Mouse (Mus musculus) MEL (cell line): ENCODE data around the gene BC017158. TPM values are rescaled to one million over a fixed set of nuclear protein-coding genes. Genes with fewer than 3 reads are reported as not detected.

Experiments
- DNase-seq: peaks from one replicate; pipeline ENCODE4 v3.0.0; 2011; ENCODE audit warnings: low read depth, low spot score
- H3K27ac ChIP-seq: 2 replicates; pipeline ENCODE4 v1.5.1; 2012; ENCODE audit warnings: low read depth, mild to moderate bottlenecking, control low read depth, low read length, moderate library complexity; ENCODE audit not compliant: control insufficient read depth
- H3K27me3 ChIP-seq, 2 experiments: fragments of 150-350 bp in 1 of 2; sonication (generic) in 1 of 2; 2 replicates each; pipeline ENCODE4 v1.6.1; 2012; ENCODE audit warnings: low read length in 2 of 2, mild to moderate bottlenecking in 2 of 2, improper control_type of control experiment in 1 of 2, moderate library complexity in 1 of 2; ENCODE audit not compliant: insufficient read depth in 2 of 2, control insufficient read depth in 1 of 2
- H3K36me3 ChIP-seq, 2 experiments: 2 replicates each; pipeline ENCODE4 v1.6.1; 2012 to 2014; ENCODE audit warnings: low read length in 2 of 2, improper control_type of control experiment in 1 of 2, inconsistent platforms in 1 of 2, mild to moderate bottlenecking in 1 of 2; ENCODE audit not compliant: insufficient read depth in 2 of 2, control insufficient read depth in 1 of 2
- H3K4me1 ChIP-seq, 2 experiments: fragments of 150-350 bp in 1 of 2; sonication (generic) in 1 of 2; 2 replicates each; pipeline ENCODE4 v1.6.1; 2012; ENCODE audit warnings: low read length in 2 of 2, improper control_type of control experiment in 1 of 2, mild to moderate bottlenecking in 1 of 2; ENCODE audit not compliant: insufficient read depth in 2 of 2, control insufficient read depth in 1 of 2
- H3K4me3 ChIP-seq, 2 experiments: fragments of 150-350 bp in 1 of 2; sonication (generic) in 1 of 2; 2 replicates each; pipeline ENCODE4 v1.5.1; 2012; ENCODE audit warnings: low read depth in 2 of 2, low read length in 2 of 2, mild to moderate bottlenecking in 2 of 2, moderate library complexity in 2 of 2, control low read depth in 1 of 2, improper control_type of control experiment in 1 of 2; ENCODE audit not compliant: control insufficient read depth in 1 of 2, insufficient read depth in 1 of 2
- H3K79me2 ChIP-seq: 2 replicates; pipeline ENCODE4 v1.6.1; 2012; ENCODE audit warnings: mild to moderate bottlenecking, low read length, moderate library complexity; ENCODE audit not compliant: control insufficient read depth, poor library complexity, insufficient read depth
- H3K9ac ChIP-seq: 2 replicates; pipeline ENCODE4 v1.6.1; 2012; ENCODE audit warnings: low read depth, mild to moderate bottlenecking, control low read depth, low read length, moderate library complexity; ENCODE audit not compliant: control insufficient read depth, poor library complexity, severe bottlenecking
- H3K9me3 ChIP-seq: fragments of 150-350 bp; sonication (generic); replicated peaks from 2 replicates; pipeline ENCODE4 v1.6.1; 2012; ENCODE audit warnings: mild to moderate bottlenecking, low read length, improper control_type of control experiment, moderate library complexity; ENCODE audit not compliant: insufficient read depth
- CHD2 ChIP-seq: IDR thresholded peaks from 2 replicates; pipeline ENCODE4 v1.6.1; 2011; ENCODE audit warnings: low read length, improper control_type of control experiment
- CTCF ChIP-seq, 3 experiments: IDR thresholded peaks in 2 of 3; conservative IDR thresholded peaks in 1 of 3; 2 replicates each; pipeline ENCODE4 v1.5.1; 2011 to 2012; ENCODE audit warnings: low read length in 3 of 3, low read depth in 2 of 3, mild to moderate bottlenecking in 2 of 3, improper control_type of control experiment in 1 of 3, inconsistent platforms in 1 of 3, mixed read lengths in 1 of 3, moderate library complexity in 1 of 3; ENCODE audit not compliant: control insufficient read depth in 1 of 3, insufficient read depth in 1 of 3, poor library complexity in 1 of 3, severe bottlenecking in 1 of 3
- ELF1 ChIP-seq: IDR thresholded peaks from 2 replicates; pipeline ENCODE4 v1.6.1; 2014; ENCODE audit warnings: low read depth, mild to moderate bottlenecking, inconsistent platforms, low read length, improper control_type of control experiment, moderate library complexity
- EP300 ChIP-seq, 2 experiments: IDR thresholded peaks; 2 replicates each; pipeline ENCODE4 v1.6.1; 2011; ENCODE audit warnings: improper control_type of control experiment in 2 of 2, low read length in 2 of 2, low read depth in 1 of 2, mild to moderate bottlenecking in 1 of 2
- ETS1 ChIP-seq: IDR thresholded peaks from 2 replicates; pipeline ENCODE4 v1.6.1; 2012; ENCODE audit warnings: low read depth, mild to moderate bottlenecking, inconsistent platforms, low read length, improper control_type of control experiment, moderate library complexity
- GABPA ChIP-seq: IDR thresholded peaks from 2 replicates; pipeline ENCODE4 v1.6.1; 2012; ENCODE audit warnings: low read depth, mild to moderate bottlenecking, inconsistent platforms, low read length, improper control_type of control experiment, moderate library complexity
- GATA1 ChIP-seq: IDR thresholded peaks from 2 replicates; pipeline ENCODE4 v1.6.1; 2011; ENCODE audit warnings: low read depth, low read length, improper control_type of control experiment
- JUND ChIP-seq: IDR thresholded peaks from 2 replicates; pipeline ENCODE4 v1.6.1; 2011; ENCODE audit warnings: low read depth, mild to moderate bottlenecking, improper control_type of control experiment, low read length
- KAT2A ChIP-seq: conservative IDR thresholded peaks from 2 replicates; pipeline ENCODE4 v1.6.1; 2012; ENCODE audit warnings: low read depth, low read length, improper control_type of control experiment, inconsistent platforms
- MAFK ChIP-seq: IDR thresholded peaks from 2 replicates; pipeline ENCODE4 v1.6.1; 2011; ENCODE audit warnings: low read depth, mild to moderate bottlenecking, low read length, improper control_type of control experiment, borderline replicate concordance
- MAX ChIP-seq: IDR thresholded peaks from 2 replicates; pipeline ENCODE4 v1.6.1; 2011; ENCODE audit warnings: low read length, improper control_type of control experiment
- MAZ ChIP-seq: IDR thresholded peaks from 2 replicates; pipeline ENCODE4 v1.6.1; 2012; ENCODE audit warnings: low read depth, mild to moderate bottlenecking, inconsistent platforms, low read length, improper control_type of control experiment
- MEF2A ChIP-seq: IDR thresholded peaks from 2 replicates; pipeline ENCODE4 v1.6.1; 2014; ENCODE audit warnings: low read depth, mild to moderate bottlenecking, inconsistent platforms, low read length, improper control_type of control experiment; ENCODE audit not compliant: poor library complexity, insufficient replicate concordance, severe bottlenecking; ENCODE audit errors: extremely low read depth
- MYB ChIP-seq: IDR thresholded peaks from 2 replicates; pipeline ENCODE4 v1.6.1; 2011; ENCODE audit warnings: mild to moderate bottlenecking, low read depth, low read length, improper control_type of control experiment
- MYC ChIP-seq: IDR thresholded peaks from 2 replicates; pipeline ENCODE4 v1.6.1; 2011; ENCODE audit warnings: low read depth, mild to moderate bottlenecking, low read length, improper control_type of control experiment, moderate library complexity
- NELFE ChIP-seq: IDR thresholded peaks from 2 replicates; pipeline ENCODE4 v1.6.1; 2011; ENCODE audit warnings: low read depth, low read length, improper control_type of control experiment
- NRF1 ChIP-seq: IDR thresholded peaks from 2 replicates; pipeline ENCODE4 v1.6.1; 2014; ENCODE audit warnings: low read depth, mild to moderate bottlenecking, inconsistent platforms, low read length, improper control_type of control experiment, moderate library complexity; ENCODE audit not compliant: poor library complexity, insufficient read depth, severe bottlenecking
- POLR2AphosphoS2 ChIP-seq: IDR thresholded peaks from 2 replicates; pipeline ENCODE4 v1.6.1; 2011; ENCODE audit warnings: low read length, improper control_type of control experiment
- RAD21 ChIP-seq: IDR thresholded peaks from 2 replicates; pipeline ENCODE4 v1.6.1; 2011; ENCODE audit warnings: mild to moderate bottlenecking, low read depth, low read length, improper control_type of control experiment
- RCOR1 ChIP-seq: IDR thresholded peaks from 2 replicates; pipeline ENCODE4 v1.6.1; 2012; ENCODE audit warnings: low read depth, mild to moderate bottlenecking, inconsistent platforms, low read length, improper control_type of control experiment
- SIN3A ChIP-seq: IDR thresholded peaks from 2 replicates; pipeline ENCODE4 v1.6.1; 2012; ENCODE audit warnings: low read length, improper control_type of control experiment, inconsistent platforms
- SMC3 ChIP-seq: IDR thresholded peaks from 2 replicates; pipeline ENCODE4 v1.6.1; 2011; ENCODE audit warnings: low read depth, low read length, improper control_type of control experiment
- TBP ChIP-seq: IDR thresholded peaks from 2 replicates; pipeline ENCODE4 v1.8.0; 2011; ENCODE audit warnings: low read depth, low read length, improper control_type of control experiment
- USF2 ChIP-seq, 2 experiments: IDR thresholded peaks; 2 replicates each; pipeline ENCODE4 v1.6.1; 2011 to 2012; ENCODE audit warnings: improper control_type of control experiment in 2 of 2, low read length in 2 of 2, borderline replicate concordance in 1 of 2, inconsistent platforms in 1 of 2, low read depth in 1 of 2, mild to moderate bottlenecking in 1 of 2; ENCODE audit not compliant: insufficient read depth in 1 of 2
- ZKSCAN1 ChIP-seq: IDR thresholded peaks from 2 replicates; pipeline ENCODE4 v1.6.1; 2012; ENCODE audit warnings: low read depth, mild to moderate bottlenecking, inconsistent platforms, low read length, improper control_type of control experiment, moderate library complexity
- ZMIZ1 ChIP-seq: IDR thresholded peaks from 2 replicates; pipeline ENCODE4 v1.6.1; 2012; ENCODE audit warnings: low read depth, mild to moderate bottlenecking, inconsistent platforms, low read length, improper control_type of control experiment, moderate library complexity
- ZNF384 ChIP-seq: IDR thresholded peaks from 2 replicates; pipeline ENCODE4 v1.6.1; 2012; ENCODE audit warnings: low read depth, mild to moderate bottlenecking, inconsistent platforms, low read length, improper control_type of control experiment
- polyA plus RNA-seq, 2 experiments: library from polyadenylated mRNA; stranded (reverse) in 1 of 2; unstranded in 1 of 2; fragments of >175 nt in 1 of 2; fragments of >200 nt in 1 of 2; gene quantifications; 2 replicates each; pipeline versions ENCODE4 v1.2.1 to v1.2.4; 2012; ENCODE audit warnings: low replicate concordance in 2 of 2, low read depth in 1 of 2; ENCODE audit not compliant: insufficient read length in 2 of 2, insufficient read depth in 1 of 2, missing spikeins in 1 of 2
- total RNA-seq: library from RNA; depleted of rRNA; stranded (reverse); fragments of 300-350 nt; gene quantifications from 2 replicates; pipeline ENCODE4 v1.2.3, GENCODE M21; 2012

The BC017158 gene
- total and polyA plus RNA-seq, 3 experiments: 19.8 to 41.6 TPM; not detected in 1

DNA sequence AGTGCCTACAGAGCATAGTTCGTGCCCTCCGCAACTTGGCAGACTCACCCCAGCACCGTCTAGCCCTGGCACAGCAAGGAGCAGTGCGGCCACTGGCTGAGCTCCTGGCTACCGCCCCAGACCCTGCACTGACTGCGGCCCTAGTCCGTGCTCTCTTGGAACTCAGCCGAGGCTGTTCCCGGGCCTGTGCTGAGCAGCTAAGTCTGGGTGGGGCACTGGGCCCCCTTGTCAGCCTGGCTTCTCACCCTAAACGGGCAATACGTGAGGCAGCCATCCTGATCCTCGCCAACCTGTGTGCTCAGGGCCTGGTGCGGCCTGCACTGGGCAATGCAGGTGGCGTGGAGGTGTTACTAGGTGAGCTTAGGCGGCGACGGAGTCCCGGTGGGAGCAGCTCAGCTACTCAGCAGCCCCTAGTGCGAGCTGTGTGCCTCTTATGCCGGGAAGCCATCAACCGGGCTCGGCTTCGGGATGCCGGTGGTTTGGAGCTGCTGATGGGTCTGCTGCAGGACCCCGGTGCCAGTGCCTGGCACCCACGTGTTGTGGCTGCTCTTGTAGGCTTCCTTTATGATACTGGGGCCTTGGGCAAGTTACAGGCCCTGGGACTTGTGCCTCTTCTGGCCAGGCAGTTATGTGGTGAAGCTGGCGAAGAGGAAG lies 57.7 kb downstream of the BC017158 start:
- no peak overlapping the region for H3K4me3 ChIP-seq
- H3K9me3 ChIP-seq: no peaks in the 10 kb centered on the region
- peaks cover 0 to 7% of the 10 kb centered on the region in 2 experiments; a peak in 2 of 4 replicates for H3K36me3 ChIP-seq
- no peak overlapping the region for H3K27ac ChIP-seq
- TF ChIP-seq GATA1 (no peak), POLR2AphosphoS2 (no peak), ZMIZ1 (no peak), NELFE (no peak), USF2 (IDR thresholded peaks at IDR 0.05; ENCODE audit: borderline replicate concordance in 1 of 2, insufficient read depth in 1 of 2, low read depth in 1 of 2, low read length in 2 of 2) (no peak), RAD21 (no peak), ETS1 (no peak), ELF1 (no peak), JUND (no peak), EP300 (IDR thresholded peaks at IDR 0.05; ENCODE audit: low read depth in 1 of 2, low read length in 2 of 2) (no peak), KAT2A (no peak), MAX (no peak), ZNF384 (no peak), MYC (no peak)
- peaks cover 6% of the 10 kb centered on the region for H3K79me2 ChIP-seq
- H3K4me1 ChIP-seq: peaks cover 0 to 11% of the 10 kb centered on the region in 2 experiments; a peak in 3 of 4 replicates
- H3K9ac ChIP-seq: no peak overlapping the region
- H3K27me3 ChIP-seq: no peaks in the 10 kb centered on the region
- no peak for DNase-seq

DNA sequence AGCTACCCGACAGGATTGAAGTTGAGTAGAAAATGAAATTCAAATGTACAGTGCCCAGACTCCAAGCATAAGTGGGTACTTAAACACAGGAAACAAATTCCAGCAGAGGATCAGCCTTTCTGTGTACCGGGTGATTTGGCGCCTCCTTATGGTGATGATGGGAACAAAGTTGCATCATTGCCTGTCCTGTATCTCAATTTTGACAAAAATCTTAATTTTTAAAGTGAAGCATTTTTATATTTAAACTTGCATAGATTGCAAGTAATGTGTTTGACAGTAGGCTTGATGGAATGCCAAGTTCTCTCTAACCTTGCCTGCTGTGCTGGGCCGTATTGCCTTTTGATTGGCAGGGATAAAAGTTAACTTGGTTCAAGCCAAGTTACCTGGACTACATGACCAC lies 59.0 kb downstream of the BC017158 start:
- peaks cover 6% of the 10 kb centered on the region for H3K79me2 ChIP-seq
- peak overlapping the region; percentile 45 to 62 for H3K4me3 ChIP-seq
- H3K36me3 ChIP-seq: peaks cover 0 to 7% of the 10 kb centered on the region in 2 experiments; a peak in 2 of 4 replicates
- H3K27ac ChIP-seq: peak overlapping the region; percentile 71
- H3K4me1 ChIP-seq: peaks cover 0 to 11% of the 10 kb centered on the region in 2 experiments; a peak in 3 of 4 replicates
- peak; percentile 83 for DNase-seq
- H3K27me3 ChIP-seq: no peaks in the 10 kb centered on the region
- H3K9ac ChIP-seq: peak overlapping the region; percentile 66
- no peaks in the 10 kb centered on the region for H3K9me3 ChIP-seq
- TF ChIP-seq NRF1 (no peak), JUND (no peak), GATA1 (no peak), NELFE (no peak), RAD21 (peak; percentile 47), MYB (no peak), MAFK (no peak), POLR2AphosphoS2 (no peak), TBP (0 out of 2 replicates have a peak, but pooled peaks have one; percentile 15), SMC3 (peak; percentile 58), MAZ (no peak), USF2 (IDR thresholded peaks at IDR 0.05; ENCODE audit: borderline replicate concordance in 1 of 2, insufficient read depth in 1 of 2, low read depth in 1 of 2, low read length in 2 of 2) (no peak), ETS1 (0 out of 2 replicates have a peak, but pooled peaks have one; percentile 15), MEF2A (no peak), GABPA (no peak), RCOR1 (no peak), MYC (no peak), ZKSCAN1 (no peak), ZMIZ1 (no peak), ZNF384 (no peak), CHD2 (no peak), SIN3A (no peak), CTCF (IDR thresholded peaks at IDR 0.05 in 2 of 3, conservative IDR thresholded peaks at IDR 0.05 in 1 of 3; ENCODE audit: control insufficient read depth in 1 of 3, insufficient read depth in 1 of 3, low read depth in 2 of 3, low read length in 3 of 3, poor library complexity in 1 of 3, severe bottlenecking in 1 of 3) (peak; percentile 61 to 78 (median 71))
